Mouse (Mus musculus) c-Kit-positive CD71-negative TER-119-negative erythroid progenitor cells, embryonic 14.5 days (primary cell): ENCODE measurements at regions not wholly inside any gene's neighbourhood (a gene's known extent, or its start where the extent isn't known, plus 50 kb on each side); places are given as distances from the start of the nearest gene placed in this dataset.

Source experiments
- DNase-seq: peaks from one replicate; pipeline ENCODE4 v3.0.0-alpha.2; 2013; ENCODE audit warnings: low read depth

DNA sequence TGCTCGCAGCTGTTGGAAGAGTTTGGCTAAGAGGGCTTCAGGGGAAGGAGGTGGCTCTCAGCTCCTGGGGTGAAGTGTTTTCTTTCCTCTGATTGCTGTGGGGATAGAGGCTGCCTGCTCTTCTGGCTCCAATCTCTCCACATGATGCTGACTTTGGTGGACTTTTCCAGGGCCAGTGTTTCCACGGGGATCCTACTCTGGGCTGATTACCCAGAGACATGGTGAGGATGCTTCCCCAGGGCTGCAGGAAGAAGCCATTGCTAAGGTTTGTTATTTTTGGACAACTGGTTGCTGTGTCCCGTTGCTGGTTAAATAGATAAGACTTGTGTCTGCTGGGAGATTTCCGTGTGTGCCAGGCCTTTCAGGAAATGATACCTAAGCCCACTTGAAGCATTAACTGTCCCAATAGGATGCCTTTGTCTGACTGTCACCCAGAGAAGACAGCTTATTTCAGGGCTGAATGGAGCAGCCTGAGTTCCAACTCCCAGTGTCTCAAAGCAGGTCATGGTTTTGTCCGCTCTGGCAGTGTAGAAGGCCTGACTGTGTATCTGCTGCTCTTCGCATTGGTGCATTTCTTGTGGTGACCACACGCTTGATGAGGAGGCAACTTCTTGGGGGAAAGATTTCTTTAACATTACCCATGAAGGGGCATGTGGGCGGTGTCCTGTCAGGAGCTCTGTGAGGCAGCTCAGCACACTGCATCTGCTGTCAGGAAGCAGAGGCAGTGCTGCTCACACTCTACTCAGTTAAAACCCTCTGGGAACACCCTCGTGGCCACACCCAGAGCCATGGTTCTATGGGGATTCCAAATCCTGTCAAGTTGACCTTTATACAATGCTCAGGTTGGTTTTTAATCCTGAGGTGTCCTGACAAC, 228.3 kb upstream of the Gadl1 start:
- DNase-seq = no peak

- no peak for DNase-seq
These were observed 227.4 kb upstream of the Gadl1 start for GRCm38 (mm10) chr9:115681841-115682240.

DNA sequence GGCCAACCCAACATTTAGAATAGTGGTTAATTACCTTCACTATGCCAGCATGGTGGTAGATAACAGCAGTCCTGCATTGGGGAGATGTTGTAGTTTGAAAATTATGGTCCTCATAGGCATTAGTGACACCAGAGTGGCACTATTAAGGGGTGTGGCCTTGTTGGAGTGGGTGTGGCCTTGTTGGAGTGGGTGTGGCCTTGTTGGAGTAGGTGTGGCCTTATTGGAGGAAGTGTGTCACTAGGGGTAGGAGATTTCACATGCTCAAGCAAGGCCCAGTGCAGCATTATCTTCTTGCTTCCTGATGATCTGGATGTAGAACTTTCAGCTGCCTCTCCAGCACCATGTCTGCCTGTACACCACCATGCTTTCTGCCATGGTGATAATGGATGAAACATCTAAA, 225.3 kb upstream of the Gadl1 start:
- DNase-seq = no peak

DNA sequence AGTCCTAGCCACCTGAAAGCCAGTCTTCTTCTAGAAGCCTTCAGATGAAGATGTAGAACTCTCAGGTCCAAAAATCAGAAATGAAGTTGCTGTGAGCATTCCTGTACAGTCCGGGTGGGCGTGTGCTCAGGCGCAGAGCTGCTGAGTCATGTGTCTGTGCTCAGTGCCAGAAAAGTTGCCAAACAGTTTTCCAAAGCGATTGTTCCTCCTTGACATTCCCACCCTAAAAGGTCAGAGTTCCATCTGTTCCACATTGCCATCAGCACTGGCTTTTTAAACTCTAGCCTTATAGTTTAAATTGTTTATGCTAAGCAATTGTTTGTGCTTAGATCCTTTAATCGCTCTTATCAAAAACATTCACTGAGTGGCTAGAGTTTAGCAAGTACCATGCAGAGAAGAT, 222.7 kb upstream of the Gadl1 start:
- DNase-seq = no peak

- DNase-seq = no peak
These were observed 216.4 kb upstream of the Gadl1 start for GRCm38 (mm10) chr9:115692837-115693236.

GRCm38 (mm10) chr9:115703791-115704190, 205.5 kb upstream of the Gadl1 start:
- DNase-seq = no peak

DNA sequence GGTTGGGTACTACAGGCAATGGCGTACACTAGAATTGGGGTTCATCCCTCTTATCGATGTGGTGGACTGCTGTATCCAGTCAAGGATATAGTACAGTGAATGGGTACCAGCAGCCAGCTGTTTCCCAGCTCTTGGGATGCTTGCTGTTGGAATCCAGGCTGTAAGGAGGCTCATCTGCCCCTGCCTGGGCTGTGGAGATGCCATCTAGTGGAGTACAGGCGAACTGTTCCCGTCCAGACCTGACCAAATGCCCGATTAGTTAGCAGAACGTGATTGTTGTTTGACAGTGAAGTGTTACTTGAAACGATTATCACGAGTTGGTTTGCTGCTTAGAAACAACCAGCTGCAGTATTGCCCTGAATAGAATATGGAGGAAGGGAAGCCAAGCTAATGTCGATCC, 205.0 kb upstream of the Gadl1 start:
- no peak for DNase-seq

- no peak for DNase-seq
These were observed 203.5 kb upstream of the Gadl1 start for GRCm38 (mm10) chr9:115705761-115706160.

GRCm38 (mm10) chr9:115708199-115708934, 200.9 kb upstream of the Gadl1 start:
- DNase-seq = peak; percentile 31

DNA sequence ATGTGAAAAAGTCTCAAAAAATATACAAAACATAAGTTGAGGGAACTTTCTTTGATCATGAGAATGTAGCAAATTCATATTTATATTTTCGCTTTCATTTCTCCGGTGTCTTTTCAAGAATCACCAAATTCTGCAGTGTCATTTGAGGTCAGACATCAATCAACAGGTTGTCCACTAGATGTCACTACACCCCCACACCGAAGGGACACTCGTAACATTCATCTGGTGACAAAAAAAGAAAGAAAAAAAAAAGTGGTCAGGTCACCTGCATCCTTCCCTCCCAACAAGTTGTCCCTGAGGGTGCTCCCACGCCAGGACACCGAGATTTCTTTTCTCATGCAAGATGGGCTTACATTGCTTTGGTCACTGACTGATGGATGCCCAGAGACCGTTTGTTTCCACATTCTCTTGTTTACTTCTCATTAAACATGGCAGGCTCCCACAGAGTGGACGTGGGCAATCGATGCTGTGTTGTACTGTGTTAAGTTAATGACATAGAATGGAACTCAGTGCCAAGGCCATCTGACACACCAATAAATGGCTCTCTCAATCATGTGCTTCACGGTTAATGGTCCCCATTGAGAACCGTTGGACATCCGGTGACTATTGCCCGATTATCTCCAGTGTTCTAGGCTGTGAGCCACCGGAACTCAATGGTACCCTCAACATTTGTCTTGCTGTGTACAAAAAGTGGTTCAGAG, 199.1 kb upstream of the Gadl1 start:
- no peak for DNase-seq

DNA sequence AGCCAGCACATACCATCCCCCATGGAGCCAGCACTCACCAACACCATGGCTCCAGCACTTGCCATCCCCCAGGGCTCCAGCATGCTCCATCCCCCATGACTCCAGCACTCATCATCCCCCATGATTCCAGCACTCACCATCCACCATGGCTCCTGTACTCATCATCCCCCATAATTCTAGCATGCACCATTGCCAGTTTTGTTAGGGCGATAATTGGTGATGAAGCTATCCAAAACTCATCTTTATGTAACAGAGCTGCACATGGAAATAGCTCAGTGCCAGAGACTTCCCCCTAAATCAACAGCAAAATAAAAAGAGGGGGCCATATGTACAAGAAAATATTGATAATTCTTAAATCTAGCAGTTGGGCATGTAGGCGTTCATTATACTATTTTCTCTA, 188.9 kb upstream of the Gadl1 start:
- DNase-seq = no peak

GRCm38 (mm10) chr9:115720841-115721240, 188.4 kb upstream of the Gadl1 start:
- DNase-seq = no peak

GRCm38 (mm10) chr9:115724063-115724462, 185.2 kb upstream of the Gadl1 start:
- no peak for DNase-seq

- no peak for DNase-seq
These were observed 181.9 kb upstream of the Gadl1 start for GRCm38 (mm10) chr9:115727361-115727760.

- DNase-seq = no peak
These were observed 177.7 kb upstream of the Gadl1 start for GRCm38 (mm10) chr9:115731557-115731956.

- DNase-seq = no peak
These were observed 176.2 kb upstream of the Gadl1 start for GRCm38 (mm10) chr9:115733104-115733503.

DNA sequence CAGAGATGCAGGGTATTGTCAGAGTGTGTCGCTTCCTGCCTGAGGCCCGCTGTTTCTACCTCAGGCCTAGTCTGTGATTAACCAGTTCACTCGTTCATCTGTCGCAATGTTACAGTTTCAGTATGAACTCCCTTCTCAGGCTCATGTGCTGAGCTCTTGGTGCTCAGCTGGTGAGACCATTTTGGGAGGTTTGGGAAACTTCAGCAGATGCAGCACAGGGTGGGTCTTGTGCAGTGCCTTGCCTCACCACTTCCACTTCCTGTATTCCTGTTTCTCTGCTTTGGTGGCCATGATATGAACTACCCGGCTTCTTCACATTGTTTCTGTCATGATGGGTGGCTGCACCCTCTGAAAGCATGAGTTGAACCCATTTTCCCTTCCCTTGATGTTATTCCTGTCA, 169.3 kb upstream of the Gadl1 start:
- DNase-seq = no peak

DNA sequence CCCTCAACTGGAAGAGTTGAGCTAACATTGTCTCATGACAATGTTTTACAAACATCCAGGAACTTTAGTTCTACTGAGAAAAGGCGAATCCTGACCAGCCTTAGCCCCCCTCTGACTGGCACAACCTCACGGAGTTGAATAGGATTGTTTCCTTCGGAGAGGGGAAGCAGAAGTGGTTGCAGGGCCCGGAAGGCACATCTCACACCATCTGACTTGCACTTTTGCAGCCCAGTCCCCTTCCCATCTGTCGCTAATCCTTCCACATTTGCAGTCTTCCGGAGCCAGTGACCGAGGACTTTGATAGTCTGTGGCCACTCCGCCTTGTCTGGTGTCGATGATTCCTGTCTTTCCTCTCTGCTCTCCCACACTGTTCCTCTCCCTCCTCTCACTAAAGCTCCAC, 162.8 kb upstream of the Gadl1 start:
- no peak for DNase-seq

DNA sequence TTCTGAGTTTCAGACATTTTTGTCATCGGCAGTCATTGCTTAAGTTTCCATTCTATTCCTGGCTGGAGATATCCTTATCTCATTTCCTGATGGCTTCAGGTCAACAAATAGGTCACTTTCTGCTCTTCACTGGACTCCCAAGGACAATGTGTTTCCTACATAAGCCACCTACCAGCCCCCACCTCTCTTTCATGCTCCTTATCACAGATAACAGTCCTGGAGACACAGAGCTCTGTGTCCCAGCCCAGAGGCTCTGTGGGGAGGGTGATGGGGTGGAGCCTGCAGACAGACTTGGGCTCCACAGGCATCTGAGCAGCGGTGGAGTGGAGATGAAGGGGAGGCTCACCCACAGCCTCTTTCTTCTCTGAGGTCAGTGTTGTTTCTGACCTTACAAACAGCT, 148.8 kb upstream of the Gadl1 start:
- no peak for DNase-seq

DNA sequence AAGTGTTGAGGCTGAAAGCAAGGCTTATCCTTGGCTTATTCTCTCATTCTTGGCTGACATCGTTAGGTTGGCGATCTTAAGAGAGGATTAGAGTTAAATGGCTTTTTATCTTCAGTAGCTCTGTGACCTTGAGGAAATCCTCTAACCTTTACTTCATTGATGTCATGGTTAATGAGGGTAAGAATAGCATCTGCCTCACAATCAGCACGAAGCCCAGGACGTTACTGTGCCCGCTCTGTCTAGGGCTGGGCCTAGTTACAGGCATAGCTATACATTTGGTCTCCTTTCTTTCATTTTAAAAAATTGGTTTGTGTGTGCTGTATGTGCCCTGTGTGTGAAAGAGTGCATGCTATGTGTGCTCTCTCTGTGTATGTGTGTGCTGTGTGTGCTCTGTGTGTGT, 145.1 kb upstream of the Gadl1 start:
- DNase-seq = no peak

GRCm38 (mm10) chr9:115766471-115766870, 142.8 kb upstream of the Gadl1 start:
- DNase-seq = no peak

GRCm38 (mm10) chr9:115775112-115775511, 134.1 kb upstream of the Gadl1 start:
- no peak for DNase-seq

- no peak for DNase-seq
These were observed 133.4 kb upstream of the Gadl1 start for GRCm38 (mm10) chr9:115775858-115776257.
